Mouse (Mus musculus) kidney, adult 18-20 months (tissue): ENCODE measurements around the gene Thnsl2.
A peak's percentile ranks its signal among the peaks of the same experiment; 100 is the strongest.

Experiments
- DNase-seq: peaks from one replicate; pipeline ENCODE4 v3.0.0; 2021

The Thnsl2 gene

DNA sequence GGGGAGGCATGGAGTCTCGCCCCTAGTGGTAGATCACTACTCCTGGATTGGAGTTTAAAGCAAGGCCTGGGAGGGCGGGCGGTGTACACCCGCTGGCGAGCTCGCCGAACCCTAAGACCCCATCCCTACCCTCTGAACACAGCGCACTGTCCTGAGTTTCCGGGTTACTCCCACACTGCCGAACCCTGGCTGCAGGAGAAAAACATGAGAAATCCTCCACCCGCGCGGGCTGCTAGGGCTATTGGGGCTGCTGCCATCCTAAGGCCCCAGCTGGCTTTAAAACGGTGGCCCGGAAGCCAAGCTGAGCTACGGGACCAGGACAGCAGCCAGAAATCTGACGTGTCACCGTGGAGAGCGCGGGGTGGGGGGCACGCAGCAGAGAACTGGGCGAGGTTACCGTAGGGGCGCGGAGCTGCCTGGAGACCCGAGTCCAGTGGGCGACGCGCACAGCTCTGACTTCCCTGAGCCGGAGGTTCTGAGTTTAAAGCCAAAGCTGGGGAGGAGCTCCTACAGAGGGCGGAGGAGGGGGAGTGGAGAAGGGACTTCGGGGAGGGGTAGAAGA is at the start of gene Thnsl2:
Thnsl2 (minus strand) TSS at position 546 of the 562 bp plus-strand sequence.
- peak; percentile 82 for DNase-seq

DNA sequence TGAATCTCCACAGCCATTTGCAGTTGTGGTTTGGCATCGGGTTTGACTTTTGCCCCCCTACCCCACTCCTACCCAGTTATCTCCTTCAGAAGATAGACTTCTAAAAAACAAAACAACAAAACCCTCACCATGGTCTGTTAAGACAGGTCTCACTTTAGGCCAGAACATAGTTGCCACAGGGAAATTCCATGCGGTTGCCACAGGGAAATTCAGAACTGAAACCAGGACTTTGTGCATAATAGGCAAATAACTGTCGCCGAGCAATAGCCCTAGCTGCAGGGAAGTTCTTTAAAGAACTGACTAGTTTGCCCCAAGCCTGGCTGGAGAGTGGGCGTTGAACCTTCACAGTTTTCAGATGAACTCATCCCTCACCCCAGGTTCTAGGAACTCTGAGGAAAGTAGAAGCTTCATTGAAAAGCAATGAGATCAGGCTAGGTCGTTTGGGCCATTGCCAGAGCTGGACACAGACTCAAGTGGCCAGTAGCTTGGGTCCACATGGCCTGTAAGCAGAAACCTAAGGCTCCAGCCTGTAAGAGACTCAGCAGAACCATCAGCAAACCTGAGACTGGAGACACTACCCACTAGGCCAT is 49.0 kb upstream of the Thnsl2 start:
- no peak for DNase-seq

GRCm38 (mm10) chr6:71190501-71190900 is 46.3 kb upstream of the Thnsl2 start:
- no peak for DNase-seq

GRCm38 (mm10) chr6:71189578-71189977 is 45.3 kb upstream of the Thnsl2 start:
- no peak for DNase-seq

DNA sequence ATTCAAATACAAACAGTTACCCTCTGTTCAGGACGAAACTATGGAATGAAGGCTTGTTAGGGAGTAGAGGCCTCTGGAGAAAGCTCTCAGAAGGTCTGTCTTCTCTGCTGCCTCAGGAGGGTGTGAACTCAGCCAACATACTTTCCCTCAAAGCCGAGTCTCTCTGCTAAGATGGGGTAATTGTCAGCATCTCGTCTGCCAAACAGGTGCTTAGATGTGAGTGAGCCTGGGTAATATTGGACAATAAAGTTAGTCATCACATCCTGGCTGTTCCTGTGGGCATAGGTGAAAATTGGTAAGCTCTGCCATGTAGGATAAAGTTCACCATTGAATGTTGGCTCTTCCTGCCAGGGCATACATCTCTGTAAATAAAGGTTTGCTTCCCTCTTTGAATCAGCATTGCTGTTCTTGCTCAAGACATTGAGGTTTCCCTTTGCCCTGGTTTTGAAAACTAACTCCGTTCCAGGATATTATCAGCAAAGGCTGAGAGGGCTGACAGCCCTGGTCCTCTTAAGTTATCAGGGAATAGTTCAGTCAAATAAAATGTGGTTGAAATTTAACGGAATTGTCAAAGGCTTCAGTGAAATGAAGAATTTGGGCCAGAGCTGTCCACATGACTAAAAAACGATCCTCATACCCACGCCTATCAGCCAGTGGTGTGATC is 40.8 kb upstream of the Thnsl2 start:
- no peak for DNase-seq

- DNase-seq = no peak
Measured at GRCm38 (mm10) chr6:71180596-71180995, 36.4 kb upstream of the Thnsl2 start.

GRCm38 (mm10) chr6:71172812-71173580 is 28.8 kb upstream of the Thnsl2 start:
- DNase-seq = peak; percentile 11

GRCm38 (mm10) chr6:71166551-71167169 is 22.4 kb upstream of the Thnsl2 start:
- no peak for DNase-seq

GRCm38 (mm10) chr6:71164394-71164793 is 20.2 kb upstream of the Thnsl2 start:
- no peak for DNase-seq

DNA sequence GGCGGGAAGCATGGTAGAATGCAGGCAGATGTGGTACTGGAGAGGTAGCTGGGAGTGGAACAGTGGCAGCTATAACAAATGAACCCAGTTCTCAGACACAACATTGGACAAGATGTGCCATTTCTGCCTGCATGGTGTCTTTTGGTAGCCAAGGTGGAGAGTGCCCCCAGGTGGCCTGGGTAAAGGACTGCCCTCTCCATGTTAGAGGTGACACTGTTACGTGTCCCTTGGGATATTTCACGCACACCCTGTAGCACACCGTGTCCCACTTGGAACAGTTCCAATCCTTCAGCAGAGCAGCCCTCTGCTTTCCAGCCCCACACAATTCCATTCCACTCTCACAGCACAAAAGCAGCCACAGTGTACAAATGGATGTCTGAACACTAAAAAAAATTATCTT is 18.0 kb upstream of the Thnsl2 start:
- no peak for DNase-seq

DNA sequence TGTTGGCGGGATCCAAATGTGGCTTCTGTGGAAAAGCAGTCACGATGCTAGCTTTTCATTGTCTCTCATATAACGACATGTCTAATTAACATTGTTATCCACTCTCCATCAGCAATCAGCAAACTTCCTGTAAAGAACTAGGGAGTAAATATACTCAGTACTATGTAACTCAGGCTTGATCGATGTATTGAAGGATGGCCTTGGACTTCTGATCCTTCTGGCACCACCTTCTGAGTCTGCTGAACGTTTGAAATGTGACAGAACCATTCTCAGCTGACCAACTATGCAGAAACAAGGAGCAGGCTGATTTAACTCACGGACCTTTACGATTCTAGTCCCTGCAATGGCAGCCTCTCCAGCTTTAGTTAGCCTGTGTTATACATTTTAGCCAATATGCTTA is 17.1 kb upstream of the Thnsl2 start:
- no peak for DNase-seq

GRCm38 (mm10) chr6:71156674-71157326 is 12.6 kb upstream of the Thnsl2 start:
- DNase-seq = no peak

- no peak for DNase-seq
Measured at GRCm38 (mm10) chr6:71154861-71155260, 10.6 kb upstream of the Thnsl2 start.

DNA sequence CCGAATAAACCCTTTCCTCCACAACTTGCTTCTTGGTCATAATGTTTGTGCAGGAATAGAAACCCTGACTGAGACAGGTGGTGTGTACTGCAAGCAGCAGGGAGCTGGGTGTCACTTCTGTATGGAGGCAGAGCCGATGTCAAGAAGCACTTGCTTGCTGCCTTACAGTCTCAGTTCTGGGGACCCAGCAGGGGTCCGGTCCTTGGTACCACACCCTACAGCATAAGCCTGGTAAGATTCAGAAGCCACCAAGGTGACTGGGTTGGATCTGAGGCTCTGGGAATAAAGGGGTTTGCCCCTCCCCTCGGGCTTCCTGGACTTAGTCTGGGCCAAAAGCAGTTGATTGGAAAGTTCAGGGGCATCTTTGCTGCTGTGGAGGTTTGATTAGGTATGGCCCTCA is 9.2 kb upstream of the Thnsl2 start:
- DNase-seq = no peak

DNA sequence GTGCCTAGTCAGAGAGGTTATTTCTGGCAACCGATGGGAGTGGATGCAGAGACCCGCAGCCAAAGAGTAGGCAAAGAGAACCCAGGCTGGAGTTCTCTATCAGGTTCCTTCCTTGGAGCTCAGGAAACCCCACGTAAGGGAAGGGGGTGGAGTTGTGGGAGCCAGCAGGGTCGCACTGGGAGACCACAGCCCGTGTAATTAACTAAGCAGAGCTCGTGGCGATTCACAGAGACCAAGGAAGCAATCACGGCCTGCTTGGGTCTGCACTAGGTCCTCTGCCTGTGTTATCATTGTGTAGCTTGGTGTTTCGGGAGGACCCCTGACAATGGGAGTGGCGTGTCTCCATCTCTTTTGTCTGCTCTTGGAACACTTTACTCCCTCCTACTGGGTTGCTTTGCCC is 6.9 kb upstream of the Thnsl2 start:
- no peak for DNase-seq

DNA sequence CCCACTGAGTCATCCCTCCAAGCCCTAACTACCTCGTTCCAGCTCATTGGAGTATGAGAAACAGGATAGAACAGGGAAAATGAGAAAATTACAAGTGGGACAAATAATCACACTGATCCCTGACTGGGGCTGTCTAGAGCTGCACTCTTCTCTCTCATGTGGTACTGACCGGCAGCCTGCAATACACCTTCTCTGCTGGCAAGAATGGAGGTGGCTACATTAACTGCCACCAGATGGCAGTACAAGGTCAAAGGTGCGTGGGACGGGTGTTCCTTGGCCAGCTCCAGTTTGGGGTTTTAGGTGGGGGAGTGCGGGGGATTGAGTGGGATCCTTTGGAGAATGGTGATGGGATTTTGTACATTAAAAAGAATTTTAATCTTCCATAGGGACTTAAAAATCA is 5.3 kb upstream of the Thnsl2 start:
- DNase-seq = peak; percentile 64

GRCm38 (mm10) chr6:71148336-71148735 is 4.1 kb upstream of the Thnsl2 start:
- no peak for DNase-seq

GRCm38 (mm10) chr6:71145288-71145989 is 1.2 kb upstream of the Thnsl2 start:
- peak; percentile 51 for DNase-seq

GRCm38 (mm10) chr6:71143154-71143893 is 915 bp downstream of the Thnsl2 start:
- DNase-seq = peak; percentile 52

DNA sequence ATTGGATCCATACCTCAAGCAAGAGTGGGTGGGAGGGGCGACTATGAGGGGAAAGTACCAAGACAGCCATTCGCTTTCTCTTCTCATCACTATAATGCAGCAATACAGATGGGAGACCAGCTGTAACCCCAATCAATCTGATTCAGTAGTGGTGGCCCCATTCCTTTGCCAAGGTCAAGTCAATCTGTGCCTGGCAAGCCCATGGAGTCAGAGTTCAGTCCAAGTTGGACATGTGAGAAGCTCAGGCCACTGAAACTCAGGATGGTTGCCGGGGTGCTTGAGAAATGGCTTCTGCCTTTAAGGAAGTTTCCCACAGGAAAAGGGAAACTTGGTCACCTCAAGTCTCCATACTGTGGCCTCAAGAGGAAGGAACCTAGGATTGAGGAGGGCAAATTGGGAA is 9.2 kb downstream of the Thnsl2 start:
- DNase-seq = no peak

GRCm38 (mm10) chr6:71133559-71133958 is 10.7 kb downstream of the Thnsl2 start:
- no peak for DNase-seq
